Mouse (Mus musculus): ENCODE results near the gene Oaf.

Oaf gene

DNA sequence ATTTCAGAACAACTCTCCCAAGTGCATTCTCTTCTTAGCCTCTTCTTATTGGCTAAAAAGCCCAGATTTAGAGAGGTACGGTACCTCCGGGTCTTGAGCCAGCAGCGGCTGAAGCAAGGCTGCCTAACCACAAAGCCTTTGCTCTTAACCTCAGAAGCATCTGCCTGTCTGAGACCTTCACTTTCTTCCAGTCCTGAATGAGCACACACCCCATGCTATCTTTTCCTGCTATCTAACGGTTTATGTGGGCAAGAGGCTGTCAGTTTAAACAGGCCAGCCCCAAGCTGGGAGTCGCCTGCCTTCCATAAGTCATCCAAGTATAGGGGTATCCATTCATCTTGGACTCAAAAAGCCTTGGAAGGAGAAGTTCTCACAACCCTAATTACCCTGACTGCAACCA is 2.7 kb upstream of the Oaf start:
- DNase-seq (ENCODE audit: low spot score) = no peak

DNA sequence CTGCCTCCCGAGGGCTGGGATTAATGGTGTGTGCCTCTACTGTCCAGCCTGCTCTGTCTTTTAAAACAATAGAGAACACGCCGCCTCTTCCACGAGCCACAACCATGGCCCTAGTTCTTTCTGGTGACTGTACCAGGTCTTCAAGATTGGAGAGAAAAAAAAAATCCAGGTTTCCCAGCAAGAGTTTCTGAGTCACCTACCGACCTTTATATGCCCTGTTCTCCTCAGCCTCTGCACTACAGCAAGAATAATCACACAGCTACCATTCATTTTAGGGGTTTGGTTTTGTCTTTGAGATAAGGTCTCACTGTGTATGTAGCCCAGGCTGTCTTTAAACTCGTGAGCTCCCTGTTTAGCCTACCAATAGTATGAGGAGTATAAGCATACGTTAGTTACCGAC is 2.3 kb upstream of the Oaf start:
- DNase-seq (ENCODE audit: low spot score) = no peak

DNA sequence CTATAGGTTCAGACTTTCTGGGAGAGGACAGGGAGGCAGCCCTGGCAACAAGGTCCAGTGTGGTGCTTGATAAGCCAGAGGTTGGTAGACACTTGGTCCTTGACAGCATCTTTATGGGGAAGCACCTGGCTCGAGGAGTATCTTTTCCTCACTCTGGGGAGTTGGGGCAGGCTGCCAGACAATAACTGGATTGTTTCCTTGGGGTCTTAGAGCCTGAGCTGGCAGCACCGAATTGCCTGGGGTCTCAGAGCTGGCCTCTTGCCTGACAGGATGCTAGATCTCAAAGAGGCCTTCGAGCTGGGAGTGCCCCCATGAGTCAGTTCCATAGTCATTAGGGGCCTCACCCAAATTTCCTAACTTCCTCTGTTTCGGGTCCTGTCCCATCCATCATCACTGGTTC is 1.6 kb upstream of the Oaf start:
- DNase-seq (ENCODE audit: low spot score) = no peak

DNA sequence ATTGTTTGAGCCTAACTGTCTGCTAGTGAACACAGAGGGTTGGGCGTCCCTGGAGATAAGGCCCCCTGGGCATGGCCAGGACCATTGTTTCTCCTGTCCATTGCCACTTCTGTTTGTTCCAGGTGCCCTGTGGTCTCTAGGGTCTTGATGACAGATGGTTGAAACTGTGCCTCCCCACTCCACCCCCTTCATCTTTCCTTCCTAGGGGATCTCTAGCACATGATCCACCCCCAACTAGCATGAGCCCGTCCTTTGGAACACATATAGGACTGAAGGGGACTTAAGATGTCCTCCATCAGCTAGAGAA is 836 bp upstream of the Oaf start:
- DNase-seq (ENCODE audit: low spot score) = no peak

DNA sequence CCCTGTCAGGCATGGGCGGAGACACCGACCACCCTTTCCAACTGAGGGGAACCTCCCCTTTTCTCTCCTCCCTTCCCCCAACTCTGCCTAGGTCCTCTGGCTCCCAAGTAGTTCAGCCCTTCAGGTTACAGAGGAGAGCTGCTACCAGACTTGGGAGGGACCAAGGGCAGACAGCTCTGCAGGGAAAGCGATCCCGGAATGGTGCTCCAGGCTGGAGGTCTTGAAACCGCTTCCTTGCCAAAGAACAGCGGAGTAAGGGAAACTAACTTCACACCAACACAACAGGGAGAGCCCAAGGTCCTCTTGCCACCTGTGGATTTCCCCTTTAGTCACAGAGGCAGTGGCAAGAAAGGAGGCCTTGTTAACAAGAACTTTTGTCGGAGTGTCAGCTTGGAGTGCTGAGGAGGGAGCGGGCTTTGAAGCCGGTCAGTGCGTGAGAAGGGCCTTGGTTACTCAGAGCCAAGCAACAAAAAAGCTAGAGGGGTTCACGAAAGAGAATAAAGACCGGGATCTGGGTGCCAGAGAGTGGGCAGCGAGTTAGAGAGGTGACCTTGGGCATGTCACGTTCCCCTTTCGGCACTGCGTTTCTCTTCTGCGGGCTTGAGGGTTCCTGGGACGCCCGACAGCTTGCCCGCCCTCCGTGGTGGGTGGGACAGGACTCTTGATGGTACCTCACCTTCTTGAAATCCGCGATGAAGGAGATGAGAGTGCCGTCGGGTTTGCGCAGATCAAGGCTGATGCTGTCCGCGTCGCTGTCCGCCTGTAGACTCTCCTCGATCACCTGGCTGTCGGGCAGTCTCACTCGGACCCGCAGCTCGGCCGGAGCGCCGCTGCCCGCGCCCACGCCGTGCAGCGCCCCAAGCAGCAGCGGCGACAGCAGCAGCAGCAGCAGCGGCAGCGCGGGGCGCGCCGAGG is 823 bp downstream of the Oaf start:
- DNase-seq (ENCODE audit: low spot score) = no peak

DNA sequence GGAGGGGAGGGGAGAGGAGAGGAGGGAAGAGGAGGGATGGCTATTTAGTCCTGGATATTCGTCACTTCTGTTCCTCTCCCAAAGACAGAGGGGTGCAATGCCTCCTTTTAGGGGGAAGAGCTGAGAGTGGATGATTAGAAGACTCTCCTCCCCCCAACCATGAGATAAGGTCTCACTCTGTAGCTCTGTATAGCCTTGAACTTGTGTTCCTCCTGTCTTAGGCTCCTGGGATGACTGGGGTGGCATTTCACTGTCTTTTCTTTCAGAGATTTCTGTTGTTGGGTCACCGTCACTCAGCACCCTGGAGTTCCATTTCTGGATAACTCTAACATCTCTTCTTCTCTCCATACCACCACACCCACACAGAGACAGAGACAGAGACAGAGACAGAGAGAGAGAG is 1.5 kb downstream of the Oaf start:
- no peak for DNase-seq (ENCODE audit: low spot score)

DNA sequence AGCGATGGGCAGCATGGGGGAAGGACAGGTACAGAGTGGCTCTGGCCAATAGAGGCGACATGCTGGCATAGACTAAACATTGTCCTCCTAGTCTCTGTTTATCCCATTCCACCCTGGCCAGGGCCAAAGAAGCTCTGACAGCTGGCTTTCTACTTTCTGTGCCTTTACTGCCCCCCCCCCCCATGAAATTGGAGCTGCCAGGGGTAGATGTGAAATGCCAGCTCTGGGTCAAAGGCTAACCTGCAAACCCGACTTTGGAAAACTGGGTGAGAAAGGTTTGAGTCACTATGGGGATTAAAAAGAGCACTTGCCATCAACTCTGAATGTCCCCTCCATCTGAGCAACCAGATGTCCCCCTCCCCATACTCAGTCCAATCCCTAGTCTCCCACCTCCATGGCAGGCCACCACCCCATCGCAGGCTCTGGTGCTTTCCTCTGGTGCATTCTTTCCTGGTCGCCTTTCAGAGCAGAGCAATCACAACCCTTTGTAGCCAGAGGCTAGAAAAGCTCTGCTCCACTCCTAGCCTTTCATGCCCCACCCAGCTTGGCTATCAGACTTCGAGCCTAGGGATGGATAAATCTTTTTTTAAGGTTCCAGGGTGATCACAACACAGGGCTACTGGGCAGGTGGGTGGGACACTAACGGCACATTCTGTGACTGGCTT is 2.5 kb downstream of the Oaf start:
- no peak for DNase-seq (ENCODE audit: low spot score)

DNA sequence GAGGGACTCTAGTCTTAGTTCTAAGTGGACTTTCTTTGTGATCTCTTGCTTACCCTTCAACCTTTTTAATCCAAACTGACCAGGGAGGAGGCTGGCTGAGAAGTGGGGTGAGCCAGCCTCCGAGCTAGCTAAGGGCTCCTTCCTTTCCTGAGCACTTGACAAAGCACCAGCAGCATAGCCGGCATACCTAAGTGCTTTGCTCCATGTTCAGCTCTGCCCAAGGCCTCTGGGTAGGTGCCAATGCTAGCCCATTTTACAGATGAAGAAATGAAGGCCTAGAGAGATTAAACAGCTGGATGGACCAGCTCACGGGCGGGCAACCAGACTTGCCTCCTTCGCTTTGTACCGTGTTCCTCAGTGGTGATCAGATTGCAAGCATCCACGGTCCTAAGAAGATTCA is 3.1 kb downstream of the Oaf start:
- no peak for DNase-seq (ENCODE audit: low spot score)

DNA sequence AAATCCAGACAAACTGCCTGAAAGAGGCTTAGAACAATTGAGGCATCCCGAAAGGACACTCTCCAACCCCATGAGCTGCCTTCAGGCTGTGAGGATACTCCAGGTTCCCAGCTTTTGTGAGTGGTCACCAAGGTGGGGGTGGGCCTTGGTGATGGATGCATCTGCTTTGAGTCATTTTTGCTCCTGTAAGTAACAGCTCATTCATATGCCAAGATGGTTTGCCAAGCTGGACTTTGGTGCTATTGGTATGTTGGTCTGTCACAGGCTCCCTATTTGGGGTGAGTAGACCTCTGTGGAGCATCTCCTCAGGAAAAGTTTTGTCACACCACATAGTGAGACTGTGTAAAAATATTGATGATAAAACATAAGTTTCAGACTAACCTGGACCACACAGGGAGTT is 3.6 kb downstream of the Oaf start:
- DNase-seq (ENCODE audit: low spot score) = no peak

DNA sequence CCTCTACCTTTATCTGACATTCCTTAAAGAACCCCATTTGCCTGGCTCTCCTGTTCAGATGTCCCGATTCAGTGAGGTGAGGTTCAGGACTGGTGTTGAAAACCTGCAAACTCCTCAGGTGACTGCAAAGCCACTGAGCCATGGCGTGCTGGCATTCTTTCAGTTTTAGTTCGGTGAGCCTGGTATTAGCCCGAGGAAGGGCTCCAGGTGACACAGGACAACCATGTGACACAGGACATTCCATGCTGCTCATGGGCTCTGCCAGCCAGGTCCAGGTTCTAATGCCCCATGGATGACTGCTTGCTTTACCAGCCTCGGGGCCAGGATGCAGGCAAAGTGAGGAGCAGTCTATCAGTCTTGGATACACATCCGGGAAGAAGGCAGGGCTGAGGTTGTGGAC is 4.4 kb downstream of the Oaf start:
- no peak for DNase-seq (ENCODE audit: low spot score)

DNA sequence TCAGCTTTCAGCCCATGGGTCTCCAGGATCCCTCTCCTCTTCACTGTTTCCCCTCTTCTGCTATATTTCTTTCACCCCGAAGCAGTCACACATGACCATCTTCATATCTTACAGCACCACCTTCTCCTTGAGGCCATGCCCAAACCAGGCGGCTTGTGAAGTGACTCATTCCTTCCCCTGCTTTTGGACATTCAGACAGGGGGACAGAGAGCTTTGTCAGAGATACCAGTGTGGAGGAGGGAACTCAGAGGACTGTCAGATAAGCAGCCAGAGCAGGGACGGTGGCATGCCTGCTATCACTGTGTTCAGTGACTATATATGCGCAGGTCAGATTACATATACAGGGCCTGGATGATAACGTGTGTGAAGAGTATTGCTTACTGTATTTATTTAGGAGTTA is 5.2 kb downstream of the Oaf start:
- no peak for DNase-seq (ENCODE audit: low spot score)

DNA sequence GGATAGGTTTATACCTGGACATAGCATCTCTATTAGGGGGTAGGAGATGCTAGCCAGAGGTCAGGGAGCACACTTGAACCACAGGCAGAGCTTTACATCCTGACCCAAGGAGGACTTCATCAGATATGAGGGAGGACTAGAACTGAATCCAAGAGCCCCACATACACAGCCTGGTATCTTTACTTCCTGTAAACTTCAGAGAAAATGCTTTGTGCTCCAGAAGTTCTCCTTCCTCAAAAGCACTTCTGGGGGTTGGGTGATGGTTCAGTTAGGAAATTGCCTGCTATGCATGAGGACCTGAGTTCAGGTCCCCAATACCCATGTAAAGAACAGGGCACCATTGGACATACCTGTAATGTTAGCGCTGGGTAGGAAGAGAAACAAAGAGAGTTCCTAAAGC is 6.2 kb downstream of the Oaf start:
- no peak for DNase-seq (ENCODE audit: low spot score)

DNA sequence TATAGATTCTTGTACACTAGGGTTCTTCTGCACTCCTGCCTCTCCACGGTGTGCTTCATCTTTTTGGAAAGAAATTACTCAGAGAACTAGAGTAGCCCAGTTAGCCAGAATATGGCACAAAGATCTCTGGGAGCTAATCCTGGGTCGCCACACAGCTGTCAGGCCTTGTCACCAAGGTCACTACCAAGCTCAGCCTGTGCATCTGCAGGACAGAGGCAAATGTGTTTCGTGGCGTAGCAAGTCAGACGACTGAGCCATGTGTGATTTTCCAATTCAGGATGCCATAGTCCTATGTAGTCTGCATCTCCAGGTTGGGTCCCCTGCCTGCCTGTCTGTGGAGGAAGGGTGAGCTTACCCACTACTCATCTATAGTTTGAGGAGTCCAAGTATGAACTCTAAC is 6.7 kb downstream of the Oaf start:
- no peak for DNase-seq (ENCODE audit: low spot score)

DNA sequence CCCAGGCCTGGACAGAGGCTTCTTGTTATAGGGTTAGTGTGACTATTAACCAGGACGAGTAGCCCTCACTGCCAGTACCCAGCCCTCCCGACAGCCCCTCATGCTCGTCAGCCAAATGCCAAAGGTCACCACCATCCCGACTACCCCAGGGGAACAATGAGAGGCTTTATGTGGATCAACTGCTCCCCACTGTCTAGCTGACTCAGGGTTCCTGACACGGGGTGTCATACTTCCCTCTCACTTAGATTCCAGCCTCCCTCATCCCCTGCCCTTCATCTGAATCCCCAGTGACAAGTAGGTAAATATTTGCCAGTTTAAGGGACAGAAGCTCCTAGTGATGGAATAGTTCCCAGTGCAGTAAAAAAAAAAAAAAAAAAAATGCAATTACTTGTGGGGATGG is 7.4 kb downstream of the Oaf start:
- no peak for DNase-seq (ENCODE audit: low spot score)

DNA sequence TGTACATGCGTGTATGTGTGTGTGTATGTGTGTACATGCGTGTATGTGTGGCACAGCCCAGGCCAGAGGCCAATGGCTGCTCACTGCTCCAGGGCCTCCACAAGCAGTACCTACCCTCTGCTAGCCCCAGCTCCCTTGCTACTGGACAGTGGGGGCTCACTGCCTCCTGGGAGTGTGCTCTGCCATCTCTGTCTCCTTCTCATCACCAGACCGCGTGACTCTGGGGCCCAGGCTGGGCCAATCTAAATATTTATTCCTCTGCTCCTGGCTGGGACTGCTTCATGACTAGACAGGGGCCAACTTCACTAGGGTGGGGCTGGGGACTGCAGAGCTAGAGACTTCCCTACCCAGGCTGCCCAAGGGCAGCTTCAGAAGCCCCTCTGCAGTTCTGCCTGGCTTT is 7.9 kb downstream of the Oaf start:
- no peak for DNase-seq (ENCODE audit: low spot score)

DNA sequence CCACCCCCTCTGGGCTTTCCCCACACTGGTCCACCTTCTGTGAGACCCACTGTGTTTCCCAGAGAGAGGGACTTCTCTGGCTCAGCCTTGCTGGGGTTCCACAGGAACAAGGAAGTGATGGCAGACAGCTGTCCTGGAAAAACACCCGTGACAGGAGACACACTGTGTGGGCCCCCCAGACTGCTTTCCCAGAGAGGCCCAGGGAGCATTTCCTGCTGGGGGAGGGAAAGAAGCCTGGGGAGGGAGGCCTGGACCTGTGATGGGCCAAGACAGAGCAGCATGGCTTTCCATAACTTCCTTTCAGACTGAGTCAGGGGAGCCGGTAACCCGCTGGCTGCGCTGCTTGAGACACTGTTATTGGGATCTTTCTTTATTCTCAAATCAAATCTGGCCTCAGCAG is 8.8 kb downstream of the Oaf start:
- DNase-seq (ENCODE audit: low spot score) = no peak

DNA sequence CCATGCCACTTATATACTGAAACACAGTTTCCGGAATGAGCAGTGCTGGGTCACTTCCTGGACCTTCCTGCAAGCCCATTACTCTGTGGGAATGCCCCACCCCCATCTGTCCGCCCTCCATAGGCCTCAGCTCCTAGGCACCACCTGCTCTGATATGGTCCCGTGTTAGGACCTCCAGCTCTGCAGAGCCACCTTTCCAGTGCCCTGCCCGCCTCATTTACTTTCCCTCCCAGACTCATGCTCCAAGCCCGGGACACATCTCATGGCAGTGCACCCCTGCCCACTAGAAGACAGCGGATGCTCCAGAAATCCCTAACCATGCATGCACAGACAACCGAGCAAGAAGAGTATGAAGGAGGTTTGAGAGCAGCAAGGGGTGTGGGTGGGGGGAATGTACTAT is 9.7 kb downstream of the Oaf start:
- no peak for DNase-seq (ENCODE audit: low spot score)

DNA sequence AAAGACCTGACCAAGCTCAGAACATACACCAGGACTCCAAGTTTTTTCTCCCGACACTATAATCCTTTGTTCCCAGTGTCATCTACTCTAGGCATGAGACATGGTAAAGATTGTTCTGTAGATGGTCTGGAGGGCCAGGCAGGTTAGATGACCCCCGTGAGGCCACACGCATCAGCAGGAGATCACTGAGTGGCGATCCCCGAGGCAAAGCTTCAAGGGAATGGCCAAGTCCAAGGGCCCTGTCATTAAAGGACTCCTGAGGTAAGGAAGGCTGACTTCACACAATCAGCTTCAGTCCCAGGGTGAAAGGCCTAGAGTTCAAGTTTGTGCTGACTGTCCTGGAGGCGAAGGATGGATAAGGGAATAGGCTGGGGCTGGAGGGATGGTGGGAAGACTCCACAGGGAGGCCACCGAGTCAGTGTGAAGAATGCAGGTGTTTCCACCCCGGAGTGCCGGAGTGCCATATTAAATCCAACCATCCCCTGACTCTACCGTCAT is 10.3 kb downstream of the Oaf start:
- DNase-seq (ENCODE audit: low spot score) = no peak

DNA sequence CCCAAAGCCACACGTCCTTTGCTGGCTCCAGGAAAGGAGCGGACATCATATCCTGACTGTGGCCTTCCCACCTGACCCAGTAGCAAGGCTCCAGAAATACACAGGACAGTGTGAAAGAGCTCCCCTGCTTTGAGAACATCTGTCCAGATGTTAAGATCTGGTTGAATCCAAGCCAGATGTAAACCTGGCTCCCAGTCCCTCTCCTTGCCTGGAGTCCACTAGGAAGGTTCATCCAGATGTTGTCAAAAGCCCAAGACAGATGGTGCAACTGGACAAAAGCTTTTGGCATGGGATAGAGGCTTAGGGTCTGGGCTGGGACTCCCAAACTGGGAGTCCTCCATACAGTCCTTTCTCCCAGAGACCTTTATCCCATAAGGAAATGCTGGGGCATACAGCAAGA is 11.0 kb downstream of the Oaf start:
- DNase-seq (ENCODE audit: low spot score) = no peak

DNA sequence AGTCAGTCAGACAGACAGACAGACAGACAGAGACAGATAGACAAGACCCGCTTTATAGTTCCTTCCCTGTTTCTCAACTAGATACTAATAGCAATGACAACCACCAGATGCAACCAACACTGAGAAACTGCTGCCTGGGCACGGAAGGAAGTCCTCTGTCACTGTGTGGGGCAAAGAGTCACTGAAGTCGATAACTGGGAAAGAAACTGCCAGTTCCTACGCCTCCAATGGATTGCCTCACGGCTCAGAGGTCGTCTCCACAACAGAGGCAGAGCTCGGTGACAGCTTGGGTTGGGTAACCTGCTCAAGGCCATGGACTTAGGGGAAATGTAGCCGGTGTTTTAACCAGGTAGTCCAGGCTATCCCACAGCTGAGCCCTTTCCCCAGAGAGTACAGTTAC is 12.1 kb downstream of the Oaf start:
- no peak for DNase-seq (ENCODE audit: low spot score)

DNA sequence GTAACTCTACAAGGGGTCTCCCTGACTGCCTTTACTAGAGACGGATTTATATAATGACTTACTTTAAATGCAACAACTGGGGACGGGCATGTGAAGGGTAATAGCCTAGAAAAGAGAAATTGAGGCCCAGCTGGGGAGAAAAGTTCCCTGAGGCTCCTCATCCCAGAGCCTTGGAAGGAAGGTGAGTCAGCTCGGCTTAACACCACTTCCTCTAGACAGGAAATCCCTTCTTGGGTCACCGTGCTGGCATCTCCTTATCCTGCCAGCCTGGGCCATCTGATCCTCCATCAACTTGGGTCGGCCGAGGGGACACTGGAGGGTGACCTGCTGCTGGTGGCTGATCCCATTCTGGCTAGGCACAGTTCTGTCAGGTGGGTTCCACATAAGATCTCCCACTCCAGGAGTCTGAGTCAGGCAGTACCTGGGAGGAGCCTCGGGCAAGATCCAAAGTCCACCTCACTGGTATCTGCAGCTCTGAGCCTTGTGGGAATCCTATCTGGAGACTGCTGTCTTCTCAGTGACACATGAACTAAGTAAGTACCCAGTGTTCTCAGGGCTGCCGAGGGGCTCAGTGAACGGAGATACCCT is 13.0 kb downstream of the Oaf start:
- DNase-seq (ENCODE audit: low spot score) = no peak

DNA sequence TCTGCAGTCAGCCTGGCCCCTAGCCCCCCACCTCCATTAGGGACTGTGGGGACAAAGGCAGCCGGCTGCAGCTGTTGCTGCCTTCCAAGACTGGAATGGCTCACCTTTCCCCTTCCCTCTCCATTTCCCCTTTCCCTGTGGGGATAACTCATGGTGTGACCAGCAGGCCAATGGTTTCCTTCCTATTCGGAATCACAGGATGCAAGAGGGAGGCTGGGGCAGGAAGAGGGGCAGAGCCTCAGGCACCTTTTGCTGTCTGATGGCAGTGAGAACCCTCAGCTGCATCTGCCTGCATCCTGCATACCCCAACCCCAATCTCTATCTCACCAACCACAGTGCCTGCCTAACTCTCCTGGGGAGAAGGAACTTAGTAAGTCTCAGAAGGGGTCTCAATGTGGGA is 14.2 kb downstream of the Oaf start:
- no peak for DNase-seq (ENCODE audit: low spot score)

DNA sequence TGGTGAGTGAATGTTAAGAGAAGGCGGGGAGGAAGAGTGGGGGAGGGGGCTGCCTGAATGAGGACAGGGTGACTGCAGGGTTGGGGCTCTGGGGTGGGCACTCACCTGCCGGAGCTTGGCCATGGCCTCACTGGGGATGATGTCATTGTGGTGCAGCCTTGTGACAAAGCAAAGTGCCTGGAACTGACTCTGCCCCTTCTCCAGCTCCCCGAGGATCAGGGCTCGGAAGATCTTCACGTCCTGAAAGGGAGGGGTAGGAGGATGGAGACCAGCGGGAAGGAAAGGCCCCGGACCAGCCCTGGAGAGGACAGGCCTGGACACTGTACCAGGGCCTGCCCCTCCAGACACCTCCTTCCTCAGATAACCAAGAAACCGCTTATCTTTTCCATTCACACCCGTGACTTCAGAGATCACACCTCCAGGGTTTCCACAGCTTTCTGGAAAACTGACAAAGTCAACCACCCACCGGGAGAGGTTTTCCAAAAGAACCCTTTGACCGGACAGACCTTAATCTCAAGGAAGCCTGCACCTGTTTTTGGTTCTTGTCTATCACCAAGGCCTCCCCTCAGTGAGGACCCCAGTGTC is 14.8 kb downstream of the Oaf start:
- no peak for DNase-seq (ENCODE audit: low spot score)
